Mouse (Mus musculus): Measurements from ENCODE around the gene Slc4a1.

Gene Slc4a1

GRCm38 (mm10) chr11:102305359-102305758, 60.6 kb downstream of the Slc4a1 start:
- no peak for DNase-seq (ENCODE audit: low read depth, low spot score)

DNA sequence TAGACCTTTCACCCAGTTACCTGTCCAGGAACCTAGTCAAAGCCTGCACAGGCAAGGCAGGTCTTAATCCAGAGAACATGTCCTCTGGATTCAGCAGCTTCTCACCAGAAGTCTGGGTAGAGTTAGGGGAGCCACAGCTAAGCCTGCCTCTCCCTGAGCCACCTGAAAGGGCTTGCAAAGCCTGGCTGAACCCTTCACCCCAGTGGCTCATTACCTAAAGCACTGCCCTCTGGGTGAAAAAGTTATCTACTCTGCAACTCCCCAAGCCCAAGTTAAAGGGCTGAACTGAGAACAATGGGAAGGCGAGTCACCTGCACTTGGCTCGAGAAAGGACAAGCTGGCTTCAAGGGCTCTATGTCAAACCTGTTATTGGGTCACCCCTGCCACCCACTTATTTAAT, 61.9 kb downstream of the Slc4a1 start:
- no peak for DNase-seq (ENCODE audit: low read depth, low spot score)

GRCm38 (mm10) chr11:102299839-102300238, 66.2 kb downstream of the Slc4a1 start:
- DNase-seq (ENCODE audit: low read depth, low spot score), result peak; percentile 83
